Mouse (Mus musculus) neural tube, embryonic 14.5 days (tissue): ENCODE results near the gene Exosc8. TPM values are rescaled to one million over a fixed set of nuclear protein-coding genes. Genes with fewer than 3 reads are reported as not detected.
A peak's percentile ranks its signal among the peaks of the same experiment; 100 is the strongest.

Source experiments
- ATAC-seq: fragments of 200-750 bp; cut with Nextera tagmentation; 2 replicates; pipeline ENCODE4 v1.8.0; 2017; ENCODE audit warnings: low read depth, mild to moderate bottlenecking, moderate TSS enrichment, moderate library complexity
- H3K27ac ChIP-seq: fragments of 300-500 bp; sonication (generic); 2 replicates; pipeline ENCODE4 v1.5.1; 2014; ENCODE audit warnings: low read depth, mild to moderate bottlenecking, control low read depth, low read length, moderate library complexity, mixed read lengths
- H3K27me3 ChIP-seq: fragments of 300-500 bp; sonication (generic); 2 replicates; pipeline ENCODE4 v1.6.1; 2014; ENCODE audit warnings: low read length; ENCODE audit not compliant: control insufficient read depth, insufficient read depth
- H3K36me3 ChIP-seq: fragments of 300-500 bp; sonication (generic); 2 replicates; pipeline ENCODE4 v1.6.1; 2014; ENCODE audit warnings: low read length, mixed read lengths; ENCODE audit not compliant: control insufficient read depth, insufficient read depth
- H3K4me1 ChIP-seq: fragments of 300-500 bp; sonication (generic); 2 replicates; pipeline ENCODE4 v1.6.1; 2014; ENCODE audit warnings: low read length; ENCODE audit not compliant: control insufficient read depth, insufficient read depth
- H3K4me2 ChIP-seq: fragments of 300-500 bp; sonication (generic); 2 replicates; pipeline ENCODE4 v1.6.1; 2014; ENCODE audit warnings: mild to moderate bottlenecking, low read depth, low read length, control low read depth
- H3K4me3 ChIP-seq: fragments of 300-500 bp; sonication (generic); 2 replicates; pipeline ENCODE4 v1.5.1; 2014; ENCODE audit warnings: low read depth, low read length, control low read depth, mixed read lengths
- H3K9ac ChIP-seq: fragments of 300-500 bp; sonication (generic); replicated peaks from 2 replicates; pipeline ENCODE4 v1.6.1; 2014; ENCODE audit warnings: low read depth, mild to moderate bottlenecking, control low read depth, low read length, mixed read lengths
- H3K9me3 ChIP-seq: fragments of 300-500 bp; sonication (generic); 2 replicates; pipeline ENCODE4 v1.6.1; 2016; ENCODE audit warnings: low read length; ENCODE audit not compliant: control insufficient read depth
- WGBS: fragments of 180-500 bp; shearing (Covaris S2); extraction: QIAGEN DNeasy Blood & Tissue Kit; methylation state at CpG from one replicate; pipeline ENCODE4 v1.1.7; 2014; 5-methylcytosine and 5-hydroxymethylcytosine counted together
- polyA plus RNA-seq: library from polyadenylated mRNA; unstranded; fragments of >200 nt; fragmentation: Nextera tagmentation; extraction: Ambion mirVana; gene quantifications from 2 replicates; pipeline ENCODE4 v1.2.1, GENCODE M21; 2014

The Exosc8 gene
- polyA plus RNA-seq, 1 experiment from 2014 or later = 77.7 TPM

DNA sequence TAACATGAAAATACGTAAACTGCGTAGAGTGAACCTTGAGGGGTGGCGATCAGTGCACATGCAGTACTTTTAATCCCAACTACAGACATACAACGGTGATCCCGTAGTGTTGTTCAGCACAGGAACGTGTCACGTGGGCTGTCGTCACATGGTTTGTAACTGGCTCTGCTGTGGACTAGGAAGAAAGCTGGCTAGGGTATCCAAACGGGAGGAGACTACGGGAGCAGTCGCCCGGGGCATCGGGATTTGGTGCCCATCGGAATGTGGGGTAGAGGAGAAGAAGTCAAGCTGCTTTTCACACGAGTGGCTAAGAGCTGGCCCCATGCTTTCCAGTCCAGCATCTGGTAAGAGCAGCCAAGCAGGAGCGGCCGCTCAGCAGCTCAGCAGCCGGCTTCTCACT is 29.2 kb upstream of the Exosc8 start:
- H3K27ac ChIP-seq = no peak overlapping the region
- no peak overlapping the region for H3K4me2 ChIP-seq
- peak; percentile 84; the same call in 1 of the 2 replicates for ATAC-seq
- H3K9me3 ChIP-seq = no peaks in the 10 kb centered on the region
- H3K4me1 ChIP-seq = no peaks in the 10 kb centered on the region
- H3K9ac ChIP-seq = no peak overlapping the region
- H3K27me3 ChIP-seq = no peaks in the 10 kb centered on the region
- no peaks in the 10 kb centered on the region for H3K36me3 ChIP-seq
- WGBS = 72% methylated on average over 18 of the region's 18 CpGs
- H3K4me3 ChIP-seq = no peak overlapping the region

DNA sequence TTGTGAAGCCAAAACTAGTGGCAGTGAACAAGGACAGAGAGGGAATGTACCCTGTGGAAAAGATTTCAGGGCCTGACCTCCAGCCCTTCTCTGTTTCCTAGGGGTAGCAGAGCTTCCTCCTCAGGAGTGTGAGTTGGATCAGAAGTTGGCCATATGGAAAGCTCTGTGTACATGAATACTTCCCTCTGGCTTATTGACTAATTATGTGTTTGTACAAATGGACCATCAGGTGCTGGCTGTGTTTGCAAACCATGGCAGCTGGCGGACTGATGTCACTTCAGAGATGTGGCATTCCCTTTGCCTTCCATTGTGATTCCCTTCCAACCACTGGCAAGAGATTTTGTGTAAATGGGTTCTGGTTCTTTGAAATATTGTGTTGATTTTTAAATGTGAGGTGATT is 26.1 kb upstream of the Exosc8 start:
- no peak overlapping the region for H3K4me2 ChIP-seq
- no peak for ATAC-seq
- H3K36me3 ChIP-seq = no peaks in the 10 kb centered on the region
- H3K27ac ChIP-seq = no peak overlapping the region
- H3K9me3 ChIP-seq = no peaks in the 10 kb centered on the region
- peaks cover 5% of the 10 kb centered on the region; the same call in 1 of the 2 replicates for H3K4me1 ChIP-seq
- H3K9ac ChIP-seq = no peak overlapping the region
- no peak overlapping the region for H3K4me3 ChIP-seq
- WGBS = 86% methylated on average over 1 of the region's 1 CpGs
- H3K27me3 ChIP-seq = no peaks in the 10 kb centered on the region

DNA sequence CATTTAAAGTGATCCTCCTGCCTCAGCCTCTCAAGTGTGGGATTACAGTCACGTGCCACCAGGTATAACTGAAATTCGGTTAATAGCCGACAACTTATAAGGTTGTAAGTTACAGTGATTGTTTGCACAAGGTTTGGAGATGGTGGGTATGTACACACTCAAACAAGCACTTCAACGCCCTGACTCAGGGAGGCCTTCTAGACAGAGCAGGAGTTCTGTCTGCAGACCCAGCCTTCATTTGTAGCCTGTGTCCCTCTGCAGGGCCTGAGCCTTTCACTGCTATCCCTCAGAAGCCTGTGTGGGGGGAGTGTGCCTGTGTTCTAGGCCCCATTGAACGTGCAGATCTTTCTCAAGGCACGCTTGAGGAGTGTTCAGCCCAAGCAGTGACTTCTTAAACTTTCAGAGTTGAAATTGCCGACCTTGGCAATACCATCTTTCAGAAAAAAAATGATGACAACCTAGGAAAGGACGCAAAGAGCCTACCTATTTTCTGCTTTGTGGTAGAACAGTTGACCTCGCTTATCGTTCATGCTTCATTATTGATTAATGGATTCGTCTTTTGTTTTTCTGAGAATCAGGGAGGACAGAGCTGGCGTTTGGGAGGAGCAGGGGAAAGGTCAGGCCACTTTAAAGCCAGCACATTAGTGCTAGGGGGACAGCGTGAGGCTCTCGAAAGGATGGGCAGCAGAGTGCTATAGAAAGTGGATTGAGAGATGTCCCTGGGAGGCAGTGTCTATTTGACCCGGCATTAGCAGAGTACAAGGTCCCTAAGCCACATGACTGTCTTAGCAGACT is 25.3 kb upstream of the Exosc8 start:
- Histone ChIP-seq H3K4me1 (peaks cover 12% of the 10 kb centered on the region), H3K9me3 (no peaks in the 10 kb centered on the region), H3K9ac (no peak overlapping the region), H3K36me3 (no peaks in the 10 kb centered on the region), H3K27me3 (no peaks in the 10 kb centered on the region), H3K4me3 (no peak overlapping the region), H3K4me2 (no peak overlapping the region), H3K27ac (no peak overlapping the region)
- ATAC-seq = no peak
- WGBS = 59% methylated on average over 15 of the region's 15 CpGs

DNA sequence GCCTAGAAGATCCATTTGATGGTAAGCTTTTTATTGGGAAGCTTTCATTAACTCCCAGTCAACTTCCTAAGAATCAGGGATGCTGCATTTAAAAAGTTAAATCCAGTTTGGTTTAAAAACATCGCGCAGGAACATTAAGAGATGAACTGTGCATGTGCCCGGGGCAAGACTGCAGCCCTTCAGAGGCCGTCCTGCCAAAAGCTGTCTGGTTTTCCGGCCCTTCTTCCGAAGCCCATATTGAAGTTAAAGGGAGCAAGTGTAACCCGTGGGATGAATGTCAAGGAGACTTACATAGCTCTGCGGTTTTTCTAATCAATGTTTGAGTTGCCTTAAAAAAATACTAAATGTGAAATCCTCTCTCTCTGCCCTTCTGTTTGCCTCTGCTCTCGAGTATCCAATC is 24.0 kb upstream of the Exosc8 start:
- H3K27me3 ChIP-seq = no peaks in the 10 kb centered on the region
- H3K4me3 ChIP-seq = no peak overlapping the region
- H3K27ac ChIP-seq = no peak overlapping the region
- no peak overlapping the region for H3K4me2 ChIP-seq
- no peaks in the 10 kb centered on the region for H3K36me3 ChIP-seq
- H3K9me3 ChIP-seq = no peaks in the 10 kb centered on the region
- WGBS = 88% methylated on average over 9 of the region's 9 CpGs
- ATAC-seq = no peak
- no peak overlapping the region for H3K9ac ChIP-seq
- H3K4me1 ChIP-seq = peaks cover 12% of the 10 kb centered on the region

DNA sequence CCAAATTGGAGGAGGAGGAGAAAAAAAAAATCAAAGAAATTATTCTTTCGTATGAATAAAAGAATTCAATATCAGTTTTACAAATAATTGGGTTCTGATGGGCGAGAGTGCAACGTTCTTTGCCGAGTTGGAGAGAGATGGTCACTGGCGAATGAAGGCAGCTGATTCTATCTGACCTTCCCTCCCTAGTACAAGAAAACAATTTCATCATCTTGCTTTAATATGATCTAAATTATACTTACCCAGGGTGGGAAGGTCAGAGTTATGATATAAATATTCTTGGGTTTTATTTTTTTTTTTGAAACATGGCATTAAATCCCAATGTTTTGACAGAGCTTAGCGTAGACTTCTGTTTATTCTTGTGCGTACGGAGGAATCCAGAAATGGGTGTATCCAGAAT is 22.3 kb upstream of the Exosc8 start:
- H3K36me3 ChIP-seq = no peaks in the 10 kb centered on the region
- no peaks in the 10 kb centered on the region for H3K27me3 ChIP-seq
- H3K4me2 ChIP-seq = no peak overlapping the region
- WGBS = 91% methylated on average over 8 of the region's 8 CpGs
- ATAC-seq = no peak
- H3K9me3 ChIP-seq = no peaks in the 10 kb centered on the region
- no peak overlapping the region for H3K27ac ChIP-seq
- peaks cover 12% of the 10 kb centered on the region for H3K4me1 ChIP-seq
- H3K4me3 ChIP-seq = no peak overlapping the region
- H3K9ac ChIP-seq = no peak overlapping the region

DNA sequence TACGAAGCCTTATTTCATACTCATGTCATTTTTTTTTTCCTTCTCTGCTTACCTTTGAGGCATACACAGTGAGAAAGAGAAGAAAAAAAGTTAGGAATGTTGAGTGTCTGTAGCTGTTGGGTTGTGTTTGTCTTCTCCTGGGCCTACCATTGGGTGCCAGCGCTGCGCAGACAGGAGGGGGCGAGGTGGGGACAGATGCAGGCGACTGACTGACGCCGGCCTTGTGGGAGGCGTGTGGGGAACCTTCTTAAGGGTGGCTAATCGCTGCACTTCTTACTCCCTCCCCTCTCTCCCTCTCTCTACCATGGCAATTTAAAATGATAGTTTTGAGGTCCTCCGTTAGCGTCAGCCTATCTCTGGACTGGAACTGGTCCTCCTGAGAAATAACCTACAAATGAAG is 20.9 kb upstream of the Exosc8 start:
- Histone ChIP-seq H3K36me3 (no peaks in the 10 kb centered on the region), H3K4me2 (peak overlapping the region; percentile 100), H3K4me3 (peak overlapping the region; percentile 64), H3K27me3 (no peaks in the 10 kb centered on the region), H3K27ac (no peak overlapping the region), H3K9ac (peak overlapping the region; percentile 70), H3K4me1 (peaks cover 12% of the 10 kb centered on the region), H3K9me3 (no peaks in the 10 kb centered on the region)
- peak; percentile 28; the same call in 1 of the 2 replicates for ATAC-seq
- WGBS = 2% methylated on average over 11 of the region's 11 CpGs

DNA sequence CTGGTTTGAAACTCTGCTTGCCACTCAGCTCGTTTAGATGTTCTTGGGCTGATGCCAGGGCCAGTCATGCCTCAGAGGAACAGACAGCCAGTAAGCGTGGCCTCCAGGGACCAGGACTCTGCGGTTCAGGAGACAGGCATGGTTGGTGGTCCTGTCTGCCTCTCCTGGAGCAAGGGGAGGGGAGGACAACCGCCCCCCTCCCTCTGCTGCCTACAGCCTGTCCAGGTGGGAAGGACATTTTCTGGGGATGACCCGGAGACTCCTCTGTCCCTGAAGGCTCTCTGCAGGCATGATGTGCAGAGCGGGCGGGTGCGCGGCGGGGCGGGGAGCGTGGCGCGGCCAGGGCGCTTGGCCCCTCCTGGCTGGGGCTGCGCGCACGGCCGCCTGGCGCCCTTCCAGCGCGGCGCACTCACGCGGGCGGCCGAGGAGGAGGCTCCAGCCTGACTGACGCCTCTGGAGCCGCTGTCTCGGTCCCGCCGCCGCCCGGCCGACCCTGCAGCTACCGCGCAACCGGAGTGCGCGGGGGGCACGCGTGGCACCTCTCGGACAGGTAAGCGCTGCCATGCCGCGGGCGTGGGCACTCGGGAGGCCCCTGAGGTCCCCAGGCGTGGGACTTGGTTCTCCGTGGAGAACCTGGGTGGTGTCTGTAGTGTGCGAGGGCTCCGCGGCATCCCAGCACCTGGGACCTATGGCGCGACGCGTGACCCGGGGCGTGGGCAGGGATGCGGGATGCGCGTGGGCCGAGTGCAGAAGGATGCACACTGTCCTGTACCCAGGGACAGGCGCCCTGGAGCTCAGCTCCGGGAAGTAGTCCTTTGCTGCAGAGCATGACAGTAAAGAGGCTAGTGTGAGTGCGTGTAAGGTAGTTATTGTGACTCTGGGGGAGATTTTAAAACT is 20.2 kb upstream of the Exosc8 start, which contains the start of gene Smad9:
Gene Smad9 (plus strand): TSS at position 438 of the 897 bp plus-strand sequence.
- WGBS = 2% methylated on average over 51 of the region's 66 CpGs
- Histone ChIP-seq H3K36me3 (no peaks in the 10 kb centered on the region), H3K27ac (0 out of 2 replicates have a peak within 1 kb of the TSS, but pooled peaks have one; percentile 28), H3K9ac (peak within 1 kb of the TSS; percentile 70), H3K4me3 (peak within 1 kb of the TSS; percentile 64), H3K4me2 (peak within 1 kb of the TSS; percentile 100), H3K9me3 (no peaks in the 10 kb centered on the region), H3K27me3 (no peaks in the 10 kb centered on the region), H3K4me1 (peaks cover 12% of the 10 kb centered on the region)
- peak; percentile 91 for ATAC-seq

DNA sequence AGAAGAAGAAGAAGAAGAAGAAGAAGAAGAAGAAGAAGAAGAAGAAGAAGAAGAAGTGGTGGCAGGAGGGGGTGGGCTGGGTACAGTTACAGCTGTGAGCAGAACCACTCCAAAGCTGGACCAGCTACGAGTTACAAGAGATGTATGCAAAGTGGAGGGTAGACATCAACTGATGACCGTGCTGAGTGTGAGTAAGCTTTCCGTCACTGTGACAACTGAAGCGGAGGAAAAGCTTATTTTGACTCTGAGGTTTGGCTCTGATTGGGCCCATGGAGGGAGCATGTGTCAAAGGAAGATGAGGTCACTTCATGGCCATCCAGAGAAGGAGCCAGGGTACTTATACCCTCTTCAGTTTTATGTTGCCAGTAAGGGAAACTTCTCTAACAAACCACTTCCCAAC is 18.2 kb upstream of the Exosc8 start:
- Histone ChIP-seq H3K9ac (no peak overlapping the region), H3K36me3 (peaks cover 12% of the 10 kb centered on the region), H3K9me3 (no peaks in the 10 kb centered on the region), H3K4me3 (no peak overlapping the region), H3K27me3 (no peaks in the 10 kb centered on the region), H3K4me2 (no peak overlapping the region), H3K27ac (no peak overlapping the region), H3K4me1 (peaks cover 12% of the 10 kb centered on the region)
- WGBS = 86% methylated on average over 4 of the region's 4 CpGs
- ATAC-seq = no peak

DNA sequence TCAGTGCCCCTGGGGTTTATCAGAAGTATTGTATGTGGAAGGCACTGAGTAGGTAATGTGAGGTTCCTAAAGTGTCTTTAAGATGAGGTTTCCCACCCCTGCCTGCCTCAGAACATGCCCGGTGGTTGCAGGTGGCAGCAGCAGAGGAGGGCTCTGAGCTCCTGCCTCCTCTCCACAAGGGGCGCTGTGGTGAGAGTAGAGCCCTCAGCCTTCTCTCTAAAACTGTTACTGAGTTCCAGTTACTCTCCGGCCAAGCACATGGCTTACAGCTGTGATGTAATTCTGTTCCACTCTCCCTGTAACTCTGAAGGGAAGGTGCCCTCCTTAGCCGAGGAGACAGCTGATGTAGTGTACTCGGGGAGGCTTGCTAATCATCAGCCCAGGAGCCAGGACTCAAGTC is 10.6 kb upstream of the Exosc8 start:
- Histone ChIP-seq H3K9ac (no peak overlapping the region), H3K9me3 (no peaks in the 10 kb centered on the region), H3K4me3 (no peak overlapping the region), H3K27me3 (no peaks in the 10 kb centered on the region), H3K4me1 (no peaks in the 10 kb centered on the region), H3K4me2 (no peak overlapping the region), H3K27ac (no peak overlapping the region), H3K36me3 (peaks cover 76% of the 10 kb centered on the region)
- 56% methylated on average over 5 of the region's 5 CpGs for WGBS
- no peak for ATAC-seq
